Mouse (Mus musculus) olfactory bulb, adult 2 months (tissue): ENCODE results near the gene Ifit2.

ENCODE experiments used
- CTCF ChIP-seq: fragments of 200-500 bp; IDR thresholded peaks from 2 replicates; pipeline ENCODE4 v1.5.1; 2012; ENCODE audit warnings: low read depth, mild to moderate bottlenecking, low read length, moderate library complexity; ENCODE audit not compliant: insufficient read depth
- POLR2A ChIP-seq: fragments of 200-500 bp; IDR thresholded peaks from 2 replicates; pipeline ENCODE4 v1.6.1; 2012; ENCODE audit warnings: mild to moderate bottlenecking, low read depth, low read length, moderate library complexity; ENCODE audit not compliant: insufficient read depth

DNA sequence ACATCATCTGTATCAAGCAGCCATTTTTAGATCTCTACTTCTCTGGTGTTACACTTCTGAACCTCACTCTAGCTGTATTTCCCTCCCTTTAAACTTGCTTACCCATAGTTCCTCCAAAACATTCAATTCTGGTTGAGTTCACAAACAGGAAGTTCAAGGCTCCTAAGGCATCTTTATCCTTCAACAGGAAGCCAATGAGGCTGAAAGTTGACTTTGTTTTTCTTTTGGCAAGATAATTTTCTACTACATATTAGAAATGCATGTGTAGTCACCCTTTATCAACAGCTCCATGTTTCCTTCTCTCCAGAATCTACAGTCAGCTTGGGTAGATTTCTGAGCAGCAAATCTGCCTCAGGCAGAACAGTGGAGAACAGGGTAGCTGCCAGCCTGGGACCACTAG lies 12.1 kb downstream of the Ifit2 start:
- TF ChIP-seq CTCF, result no peak
- TF ChIP-seq POLR2A, result no peak
